Mouse (Mus musculus) ES-E14 (cell line): ENCODE measurements at regions not wholly inside any gene's neighbourhood (a gene's known extent, or its start where the extent isn't known, plus 50 kb on each side); places are given as distances from the start of the nearest gene placed in this dataset.

Source experiments
- DNase-seq: peaks from one replicate; pipeline ENCODE4 v3.0.0-alpha.2; 2013; ENCODE audit warnings: low read depth, low spot score
- H3K27ac ChIP-seq: 2 replicates; pipeline ENCODE4 v1.5.1; 2012; ENCODE audit warnings: low read depth, mild to moderate bottlenecking, low read length, moderate library complexity, mixed read lengths; ENCODE audit not compliant: poor library complexity, insufficient read depth, severe bottlenecking
- H3K36me3 ChIP-seq: 2 replicates; pipeline ENCODE4 v1.6.1; 2012; ENCODE audit warnings: mild to moderate bottlenecking, low read length, moderate library complexity, mixed read lengths; ENCODE audit not compliant: control insufficient read depth, poor library complexity, insufficient read depth, severe bottlenecking
- H3K4me1 ChIP-seq, 2 experiments: fragments of 150-350 bp in 1 of 2; sonication (generic) in 1 of 2; 2 replicates each; pipeline ENCODE4 v1.6.1; 2012; ENCODE audit warnings: low read length in 2 of 2, mild to moderate bottlenecking in 1 of 2, mixed read lengths in 1 of 2; ENCODE audit not compliant: control insufficient read depth in 2 of 2, insufficient read depth in 2 of 2, poor library complexity in 1 of 2
- H3K4me3 ChIP-seq, 2 experiments: fragments of 150-350 bp in 1 of 2; sonication (generic) in 1 of 2; 2 replicates each; pipeline ENCODE4 v1.5.1; 2012; ENCODE audit warnings: low read length in 2 of 2, low read depth in 1 of 2, mild to moderate bottlenecking in 1 of 2, mixed read lengths in 1 of 2; ENCODE audit not compliant: insufficient read depth in 1 of 2, poor library complexity in 1 of 2, severe bottlenecking in 1 of 2
- H3K9ac ChIP-seq: 2 replicates; pipeline ENCODE4 v1.6.1; 2012; ENCODE audit warnings: low read depth, mild to moderate bottlenecking, low read length, mixed read lengths; ENCODE audit not compliant: poor library complexity, insufficient read depth, severe bottlenecking
- H3K9me3 ChIP-seq: fragments of 150-350 bp; sonication (generic); 2 replicates; pipeline ENCODE4 v1.6.1; 2012; ENCODE audit warnings: low read depth, mild to moderate bottlenecking, low read length; ENCODE audit not compliant: control insufficient read depth, insufficient read depth
- CHD2 ChIP-seq: IDR thresholded peaks from 2 replicates; pipeline ENCODE4 v1.6.1; 2014; ENCODE audit warnings: mild to moderate bottlenecking, low read depth, low read length, inconsistent platforms
- HCFC1 ChIP-seq: IDR thresholded peaks from 2 replicates; pipeline ENCODE4 v1.6.1; 2012; ENCODE audit warnings: low read length, inconsistent platforms, borderline replicate concordance; ENCODE audit not compliant: insufficient read depth
- MAFK ChIP-seq: IDR thresholded peaks from 2 replicates; pipeline ENCODE4 v1.6.1; 2014; ENCODE audit warnings: mild to moderate bottlenecking, low read depth, low read length, inconsistent platforms; ENCODE audit not compliant: insufficient read depth
- ZC3H11A ChIP-seq: IDR thresholded peaks from 2 replicates; pipeline ENCODE4 v1.6.1; 2012; ENCODE audit warnings: low read depth, mild to moderate bottlenecking, inconsistent platforms, low read length, borderline replicate concordance
- ZNF384 ChIP-seq: IDR thresholded peaks from 2 replicates; pipeline ENCODE4 v1.6.1; 2012; ENCODE audit warnings: low read depth, low read length, inconsistent platforms
- in situ Hi-C, 2 experiments: fragments of 600-800 bp; cut with MboI; formaldehyde crosslinking; loops; one replicate each; pipeline ENCODE4 v1.15.1; 2025; ENCODE audit warnings: low sequenced_read_pairs in 2 of 2, inconsistent platforms in 1 of 2; ENCODE audit not compliant: unreplicated experiment in 2 of 2

- Histone ChIP-seq H3K4me1 (no peaks in the 10 kb centered on the region), H3K9ac (no peak overlapping the region), H3K27ac (no peak overlapping the region), H3K9me3 (no peaks in the 10 kb centered on the region), H3K36me3 (no peaks in the 10 kb centered on the region), H3K4me3 (no peak overlapping the region)
- no peak for DNase-seq
- TF ChIP-seq HCFC1 (no peak), MAFK (no peak), CHD2 (no peak), ZC3H11A (no peak), ZNF384 (no peak)
- in situ Hi-C loops = no loop called here
Measured at GRCm38 (mm10) chr7:95919932-95920331, 251.1 kb upstream of the Tenm4 start.

- H3K36me3 ChIP-seq = no peaks in the 10 kb centered on the region
- no peaks in the 10 kb centered on the region for H3K9me3 ChIP-seq
- in situ Hi-C loops = no loop called here
- no peak overlapping the region for H3K9ac ChIP-seq
- DNase-seq = no peak
- H3K27ac ChIP-seq = no peak overlapping the region
- H3K4me1 ChIP-seq = no peaks in the 10 kb centered on the region
- no peak overlapping the region for H3K4me3 ChIP-seq
- TF ChIP-seq HCFC1 (no peak), MAFK (no peak), CHD2 (no peak), ZNF384 (no peak), ZC3H11A (no peak)
Measured at GRCm38 (mm10) chr7:95924805-95925204, 246.2 kb upstream of the Tenm4 start.

- Histone ChIP-seq H3K4me1 (no peaks in the 10 kb centered on the region), H3K9ac (no peak overlapping the region), H3K27ac (no peak overlapping the region), H3K4me3 (no peak overlapping the region), H3K36me3 (no peaks in the 10 kb centered on the region), H3K9me3 (no peaks in the 10 kb centered on the region)
- in situ Hi-C loops = no loop called here
- TF ChIP-seq HCFC1 (no peak), ZNF384 (no peak), CHD2 (no peak), MAFK (no peak), ZC3H11A (no peak)
- no peak for DNase-seq
Measured at GRCm38 (mm10) chr7:95926119-95927039, 244.7 kb upstream of the Tenm4 start.

- TF ChIP-seq HCFC1 (no peak), CHD2 (no peak), ZNF384 (no peak), ZC3H11A (no peak), MAFK (no peak)
- no peaks in the 10 kb centered on the region for H3K36me3 ChIP-seq
- H3K4me3 ChIP-seq = no peak overlapping the region
- no peak for DNase-seq
- in situ Hi-C loops = no loop called here
- no peak overlapping the region for H3K9ac ChIP-seq
- no peaks in the 10 kb centered on the region for H3K4me1 ChIP-seq
- H3K27ac ChIP-seq = no peak overlapping the region
- no peaks in the 10 kb centered on the region for H3K9me3 ChIP-seq
Measured at GRCm38 (mm10) chr7:95936599-95936998, 234.4 kb upstream of the Tenm4 start.

- TF ChIP-seq CHD2 = no peak
- Histone ChIP-seq H3K9ac (no peak overlapping the region), H3K36me3 (no peaks in the 10 kb centered on the region), H3K9me3 (no peaks in the 10 kb centered on the region), H3K27ac (no peak overlapping the region), H3K4me1 (no peaks in the 10 kb centered on the region), H3K4me3 (no peak overlapping the region)
- in situ Hi-C loops = no loop called here
- no peak for DNase-seq
Measured at GRCm38 (mm10) chr7:95943420-95943819, 227.6 kb upstream of the Tenm4 start.
